Mouse (Mus musculus) heart, postnatal 0 days (tissue): ENCODE data around the gene Mbnl2.

Experiments used
- CTCF ChIP-seq: IDR thresholded peaks from 2 replicates; pipeline ENCODE4 v1.5.1; 2016; ENCODE audit warnings: antibody characterized with exemption, control low read depth, low read depth
- EP300 ChIP-seq: IDR thresholded peaks from 2 replicates; pipeline ENCODE4 v1.6.1; 2016; ENCODE audit warnings: antibody characterized with exemption, low read depth

DNA sequence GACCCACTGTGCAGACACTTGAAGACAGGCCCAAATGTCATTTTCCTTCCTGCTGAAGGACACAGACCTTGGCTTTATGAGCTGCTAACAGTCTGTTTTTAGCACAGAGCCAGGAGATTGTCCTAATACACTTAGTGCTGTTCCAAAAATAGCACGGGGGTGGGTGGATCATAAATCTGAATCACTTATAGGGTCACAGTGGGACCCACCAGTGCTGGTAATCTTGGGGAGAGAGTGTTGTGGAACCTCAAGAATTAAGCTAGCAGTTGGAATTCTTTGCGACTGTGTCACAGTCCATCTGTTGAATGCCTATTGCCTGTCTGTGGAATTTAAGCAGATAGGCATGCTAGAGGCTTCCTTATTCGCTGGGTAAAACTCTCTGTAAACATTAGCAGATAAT is 24.2 kb downstream of the Mbnl2 start:
- TF ChIP-seq CTCF (no peak), EP300 (peak; percentile 76)
